Mouse (Mus musculus) heart, adult 2 months (tissue): ENCODE results near the gene Vangl1. TPM values are rescaled to one million over a fixed set of nuclear protein-coding genes. Genes with fewer than 3 reads are reported as not detected.

Experiments used
- DNase-seq, 2 experiments: peaks; one replicate each; pipeline ENCODE4 v3.0.0; 2021
- H3K27ac ChIP-seq: fragments of 200-600 bp; 2 replicates; pipeline ENCODE4 v1.8.1; 2022
- H3K27me3 ChIP-seq: fragments of 200-500 bp; 2 replicates; pipeline ENCODE4 v1.6.1; 2012; ENCODE audit warnings: mild to moderate bottlenecking, low read length, inconsistent platforms, mixed read lengths; ENCODE audit not compliant: control insufficient read depth, insufficient read depth
- H3K36me3 ChIP-seq: fragments of 200-500 bp; 2 replicates; pipeline ENCODE4 v1.6.1; 2012; ENCODE audit warnings: low read length, inconsistent platforms; ENCODE audit not compliant: control insufficient read depth, insufficient read depth
- H3K4me1 ChIP-seq: fragments of 200-500 bp; 2 replicates; pipeline ENCODE4 v1.6.1; 2011; ENCODE audit warnings: low read length; ENCODE audit not compliant: control insufficient read depth, insufficient read depth
- H3K4me3 ChIP-seq: fragments of 200-600 bp; 2 replicates; pipeline ENCODE4 v1.8.1; 2022
- H3K79me2 ChIP-seq: fragments of 200-500 bp; replicated peaks from 2 replicates; pipeline ENCODE4 v1.6.1; 2012; ENCODE audit warnings: mild to moderate bottlenecking, inconsistent platforms, low read length, moderate library complexity, mixed read lengths; ENCODE audit not compliant: control insufficient read depth, insufficient read depth
- H3K9ac ChIP-seq: fragments of 200-500 bp; 2 replicates; pipeline ENCODE4 v1.6.1; 2012; ENCODE audit warnings: low read depth, mild to moderate bottlenecking, control low read depth, inconsistent platforms, low read length, mixed read lengths
- CTCF ChIP-seq: fragments of 200-600 bp; IDR thresholded peaks from 2 replicates; pipeline ENCODE4 v1.8.1; 2022; ENCODE audit warnings: antibody characterized with exemption, mild to moderate bottlenecking, moderate library complexity
- EP300 ChIP-seq: fragments of 200-500 bp; IDR thresholded peaks from 2 replicates; pipeline ENCODE4 v1.6.1; 2011; ENCODE audit warnings: low read depth, low read length, control low read depth; ENCODE audit not compliant: insufficient read depth
- POLR2A ChIP-seq: fragments of 200-500 bp; IDR thresholded peaks from 2 replicates; pipeline ENCODE4 v1.6.1; 2011; ENCODE audit warnings: mild to moderate bottlenecking, low read depth, low read length, control low read depth; ENCODE audit not compliant: insufficient read depth
- WGBS: fragments of 180-500 bp; shearing (Covaris S2); methylation state at CpG from one replicate; pipeline ENCODE4 v1.1.7; 2018; 5-methylcytosine and 5-hydroxymethylcytosine counted together
- intact Hi-C: fragments of 180-260 bp; cut with DNase I; formaldehyde crosslinking; loops from one replicate; pipeline ENCODE4 v1.15.1; 2025
- polyA plus RNA-seq: library from polyadenylated mRNA; depleted of rRNA; stranded (reverse); fragments of >200 nt; gene quantifications from 2 replicates; pipeline ENCODE4 v1.2.3, GENCODE M21; 2012
- total RNA-seq, 2 experiments: library from RNA; stranded (reverse); gene quantifications; 2 replicates each; pipeline ENCODE4 v1.2.3; 2021

The Vangl1 gene
- total and polyA plus RNA-seq, 3 experiments: 9.7 to 15.9 (median 10.6) TPM

DNA sequence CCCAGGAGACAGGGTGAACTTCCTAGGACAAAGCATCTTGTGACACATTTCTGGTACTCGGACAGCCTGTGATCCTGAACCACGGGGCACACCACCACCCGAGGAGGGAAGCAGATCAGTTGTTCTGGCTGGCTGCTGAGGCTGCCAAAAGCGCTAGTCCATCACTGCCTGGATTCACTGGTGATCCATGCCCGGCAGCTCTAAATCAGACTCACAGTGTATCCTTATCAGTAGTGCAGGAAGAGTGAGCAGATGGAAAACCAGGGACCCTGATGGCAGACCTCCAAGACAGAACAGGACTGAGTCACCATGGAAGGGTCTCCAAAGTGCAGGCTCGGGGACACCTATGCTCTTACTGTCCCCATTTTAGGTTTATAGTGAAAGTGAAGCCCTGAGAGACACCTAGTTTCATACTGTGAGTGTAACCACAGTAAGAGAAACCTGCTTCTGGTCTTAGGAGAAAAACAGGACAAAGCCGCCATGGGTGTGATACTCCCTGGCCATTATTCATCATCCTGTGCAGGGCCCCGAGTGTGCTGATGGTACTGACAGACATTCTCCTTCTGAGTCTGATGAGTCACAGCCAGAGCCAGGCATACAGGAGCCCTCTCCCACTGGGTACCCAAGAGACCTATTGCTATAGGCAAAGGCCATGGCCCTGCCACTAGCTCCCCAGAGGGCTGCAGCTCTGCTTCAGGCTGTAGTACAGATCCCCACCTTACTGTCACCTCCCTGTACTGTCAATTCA, 30.2 kb downstream of the Vangl1 start:
- DNase-seq: no peak
- Histone ChIP-seq H3K79me2 (no peaks in the 10 kb centered on the region), H3K27me3 (no peaks in the 10 kb centered on the region), H3K4me3 (no peak overlapping the region), H3K27ac (no peak overlapping the region), H3K9ac (no peak overlapping the region), H3K36me3 (no peaks in the 10 kb centered on the region), H3K4me1 (peaks cover 5% of the 10 kb centered on the region)
- no peak for TF ChIP-seq POLR2A
- no peak for TF ChIP-seq CTCF
- no peak for TF ChIP-seq EP300
- WGBS: 29% methylated on average over 8 of the region's 8 CpGs
- intact Hi-C loops: no loop called here

DNA sequence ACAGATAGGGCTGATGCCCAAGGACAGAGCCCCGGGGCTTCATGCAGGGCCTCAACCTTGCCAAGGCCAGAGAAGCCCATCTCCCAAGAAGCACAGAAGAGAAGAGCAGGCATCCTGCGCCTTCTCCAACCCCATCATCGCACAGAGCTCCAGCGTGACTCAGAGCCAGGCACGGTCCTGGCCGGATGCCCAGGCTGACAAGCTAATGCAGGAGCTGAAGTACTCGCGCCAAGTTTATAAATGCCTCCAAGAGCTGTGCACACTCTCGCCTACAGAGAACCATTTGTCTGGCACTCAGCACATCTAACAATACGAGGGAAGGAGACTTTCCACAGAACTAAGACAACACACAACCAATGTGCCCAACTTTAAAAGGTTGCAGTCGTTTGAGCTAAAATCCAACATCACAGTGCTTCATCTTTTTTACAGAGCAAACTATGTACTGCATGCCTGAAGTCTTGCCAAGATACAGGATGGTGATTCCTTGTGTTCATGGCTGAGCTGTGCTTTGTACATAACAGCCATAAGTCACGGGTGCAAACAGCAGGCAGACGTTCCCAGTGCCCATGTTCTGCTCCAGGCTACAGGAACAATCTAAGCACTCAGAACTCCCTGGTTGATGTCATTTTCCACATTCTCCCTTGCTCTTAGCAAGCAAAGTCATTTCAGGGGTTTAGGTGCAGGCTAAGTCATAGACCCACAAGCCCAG, 35.1 kb downstream of the Vangl1 start:
- WGBS: 6% methylated on average over 13 of the region's 13 CpGs
- peak; percentile 92 to 93 for DNase-seq
- intact Hi-C loops: loop anchor here (1.0 kb wide), 1 partner anchor 36 kb away; no protein-coding TSS in a partner anchor
- no peaks in the 10 kb centered on the region for H3K79me2 ChIP-seq
- no peak overlapping the region for H3K4me3 ChIP-seq
- no peaks in the 10 kb centered on the region for H3K27me3 ChIP-seq
- H3K36me3 ChIP-seq: no peaks in the 10 kb centered on the region
- no peak overlapping the region for H3K27ac ChIP-seq
- peaks cover 5% of the 10 kb centered on the region for H3K4me1 ChIP-seq
- no peak for TF ChIP-seq POLR2A
- TF ChIP-seq EP300: 0 out of 2 replicates have a peak, but pooled peaks have one; percentile 40
- no peak for TF ChIP-seq CTCF
- H3K9ac ChIP-seq: no peak overlapping the region

DNA sequence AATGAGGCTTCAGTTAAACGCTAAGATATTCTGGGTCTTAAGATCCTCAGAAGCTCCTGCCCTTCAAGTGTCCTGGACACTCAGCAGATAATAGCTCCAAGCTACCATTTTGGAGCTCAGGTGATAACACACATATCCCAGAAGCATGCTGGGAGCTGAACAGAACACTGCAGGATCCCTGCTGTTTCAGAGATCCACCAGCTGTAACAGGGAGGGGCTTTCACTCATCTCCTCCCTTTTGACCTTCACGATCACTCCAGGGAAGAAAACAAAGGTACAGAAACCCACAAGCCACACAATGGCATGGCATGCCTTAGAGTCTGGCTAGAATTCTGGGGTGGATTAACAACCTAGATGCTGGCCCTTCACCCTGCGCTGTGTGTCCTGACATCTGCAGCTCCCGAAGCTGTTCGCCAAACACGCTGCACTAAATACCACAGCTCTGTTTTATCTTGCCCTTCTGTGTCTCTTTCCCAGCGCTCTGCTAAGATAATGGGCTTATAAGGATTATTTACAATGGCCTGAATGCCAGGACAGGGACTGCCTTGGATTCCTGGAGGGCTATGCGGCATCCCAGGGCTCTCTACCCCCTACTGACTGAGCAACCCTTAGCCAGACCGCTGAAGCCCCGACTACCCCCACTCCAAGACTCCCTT, 36.8 kb downstream of the Vangl1 start:
- TF ChIP-seq POLR2A (no peak), EP300 (no peak), CTCF (no peak)
- Histone ChIP-seq H3K4me3 (no peak overlapping the region), H3K36me3 (no peaks in the 10 kb centered on the region), H3K4me1 (peaks cover 5% of the 10 kb centered on the region), H3K9ac (no peak overlapping the region), H3K27me3 (no peaks in the 10 kb centered on the region), H3K27ac (no peak overlapping the region), H3K79me2 (no peaks in the 10 kb centered on the region)
- intact Hi-C loops: no loop called here
- no peak for DNase-seq
- WGBS: 66% methylated on average over 10 of the region's 10 CpGs

DNA sequence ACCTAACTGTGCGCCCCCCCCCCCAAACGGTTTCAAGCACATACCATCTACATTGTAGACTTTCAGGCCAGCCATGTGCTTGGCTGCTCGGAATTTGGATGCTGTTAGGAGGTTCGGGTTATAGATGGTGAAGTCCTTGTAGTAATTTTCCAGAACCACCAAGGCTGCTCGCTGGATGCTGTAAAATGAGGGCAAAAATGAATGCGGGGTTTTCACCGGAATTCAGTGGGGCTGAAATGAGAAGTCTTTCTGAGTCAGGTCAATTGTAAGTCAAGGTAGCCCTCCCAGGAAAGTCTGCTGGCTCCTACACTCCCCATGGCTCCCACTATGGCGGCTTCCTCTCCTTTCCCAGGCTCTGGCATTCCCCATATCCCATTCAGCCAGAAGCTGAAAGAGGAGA, 37.7 kb downstream of the Vangl1 start:
- no peak for TF ChIP-seq EP300
- TF ChIP-seq POLR2A: no peak
- TF ChIP-seq CTCF: no peak
- H3K9ac ChIP-seq: no peak overlapping the region
- intact Hi-C loops: no loop called here

DNA sequence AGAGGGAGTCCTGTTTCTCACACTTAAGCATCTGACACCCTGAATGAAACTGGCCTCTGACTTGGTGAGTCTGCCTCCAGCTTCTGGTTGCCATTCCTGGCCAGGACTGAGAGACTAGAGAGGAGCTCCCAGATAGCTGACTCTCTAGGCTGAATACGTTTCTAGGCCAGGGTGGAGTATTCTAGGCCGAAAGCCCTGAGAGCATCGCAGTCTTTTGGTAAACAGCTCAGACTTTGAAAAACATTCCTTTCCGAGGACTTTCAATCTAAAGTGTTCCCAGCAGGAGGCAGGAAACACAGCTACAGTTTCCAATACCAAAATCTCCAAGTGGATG, 38.2 kb downstream of the Vangl1 start:
- Histone ChIP-seq H3K4me3 (no peak overlapping the region), H3K79me2 (no peaks in the 10 kb centered on the region), H3K36me3 (no peaks in the 10 kb centered on the region), H3K9ac (no peak overlapping the region), H3K27ac (no peak overlapping the region), H3K27me3 (no peaks in the 10 kb centered on the region), H3K4me1 (peaks cover 5% of the 10 kb centered on the region)
- TF ChIP-seq CTCF: no peak
- TF ChIP-seq EP300: no peak
- no peak for TF ChIP-seq POLR2A
- 83% methylated on average over 4 of the region's 4 CpGs for WGBS
- intact Hi-C loops: no loop called here
- no peak for DNase-seq

More for the DNA sequence above, 37.7 kb downstream of the Vangl1 start:
- H3K4me3 ChIP-seq: no peak overlapping the region
- H3K79me2 ChIP-seq: no peaks in the 10 kb centered on the region
- no peaks in the 10 kb centered on the region for H3K36me3 ChIP-seq
- H3K4me1 ChIP-seq: peaks cover 5% of the 10 kb centered on the region
- 93% methylated on average over 8 of the region's 8 CpGs for WGBS
- no peaks in the 10 kb centered on the region for H3K27me3 ChIP-seq
- DNase-seq: no peak
- H3K27ac ChIP-seq: no peak overlapping the region
